Mouse (Mus musculus): Measurements from ENCODE around the gene Gm5726.
"Not testable (repeated sequence)": the region's sequence is repeated elsewhere in the genome, so short reads cannot be mapped to it uniquely, and the experiment has no call there.

Gene Gm5726

GRCm38 (mm10) chr7:20545657-20546056, at the start of gene Gm5726:
Gene Gm5726, minus strand, starts transcription at chr7:20545757.
- not testable (repeated sequence) for DNase-seq (ENCODE audit: low read depth)

- not testable (repeated sequence) for DNase-seq (ENCODE audit: low read depth)
Observed at GRCm38 (mm10) chr7:20576141-20576540, 30.6 kb upstream of the Gm5726 start, which contains the start of gene Gm4141. Gene Gm4141, minus strand, starts transcription at chr7:20576241.

GRCm38 (mm10) chr7:20533537-20533936, 12.0 kb downstream of the Gm5726 start, which contains the start of gene Vmn1r104:
Gene Vmn1r104, plus strand, starts transcription at chr7:20533837.
- not testable (repeated sequence) for DNase-seq (ENCODE audit: low read depth)

GRCm38 (mm10) chr7:20510434-20510833, 35.1 kb downstream of the Gm5726 start, which contains the start of gene Vmn1r103:
Gene Vmn1r103, minus strand, starts transcription at chr7:20510534.
- DNase-seq (ENCODE audit: low read depth), result not testable (repeated sequence)
